Mouse (Mus musculus): ENCODE data around the gene Rnf34. TPM values are rescaled to one million over a fixed set of nuclear protein-coding genes. Genes with fewer than 3 reads are reported as not detected.

Gene Rnf34
- polyA plus RNA-seq (2015; fragmentation: Nextera tagmentation; extraction: Ambion mirVana) = 38.9 and 43.0 TPM in 2 replicates

DNA sequence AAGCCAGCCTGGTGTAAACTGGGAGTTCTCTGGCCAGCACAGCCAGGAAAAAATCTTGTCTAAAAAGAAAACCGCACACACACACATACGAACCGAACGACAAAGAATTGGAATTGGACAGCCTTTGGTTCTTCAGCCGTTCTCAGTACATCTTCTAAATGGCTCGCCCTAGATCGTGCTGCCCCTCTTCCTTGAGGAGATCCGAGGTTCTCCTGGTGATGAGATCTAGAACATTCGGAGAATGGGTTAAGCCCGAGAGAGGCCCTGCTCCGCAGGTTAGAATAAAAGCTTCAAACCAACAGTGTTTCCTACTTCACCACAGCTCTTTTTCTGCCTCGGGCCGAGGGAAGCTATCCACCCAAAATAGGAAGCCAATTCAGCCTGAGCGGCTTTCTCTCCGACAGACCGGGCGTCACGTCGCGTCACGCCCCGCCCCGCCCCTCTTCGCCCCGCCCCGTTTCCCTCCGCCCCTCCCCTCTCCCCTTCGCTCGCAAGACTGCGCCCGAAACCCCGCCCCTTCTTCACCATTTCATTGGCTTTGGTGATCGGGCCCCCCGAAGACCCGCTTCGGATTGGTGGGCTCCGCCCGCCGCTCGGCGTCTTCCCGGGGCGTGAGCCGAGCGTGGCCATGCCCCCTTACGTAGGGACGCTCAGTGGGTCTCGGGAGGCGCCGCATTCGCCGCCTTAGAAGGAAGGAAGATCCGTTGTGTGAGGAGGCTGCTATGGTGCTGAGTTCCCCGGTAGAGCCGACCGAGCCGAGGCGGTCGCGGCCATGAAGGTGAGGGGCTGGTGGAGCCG is at the start of gene Rnf34:
Rnf34 (plus strand) TSS at position 528 of the 798 bp plus-strand sequence.
- H3K27me3 ChIP-seq = no peaks in the 10 kb centered on the region
- peak within 1 kb of the TSS; percentile 98 for H3K9ac ChIP-seq
- H3K36me3 ChIP-seq = no peaks in the 10 kb centered on the region
- H3K4me3 ChIP-seq = peak within 1 kb of the TSS; percentile 93
- peaks cover 12% of the 10 kb centered on the region for H3K4me1 ChIP-seq
- H3K4me2 ChIP-seq = peak within 1 kb of the TSS; percentile 92
- no peaks in the 10 kb centered on the region for H3K9me3 ChIP-seq
- H3K27ac ChIP-seq = peak within 1 kb of the TSS; percentile 94
- under 1% methylated on average over 58 of the region's 61 CpGs for WGBS
- ATAC-seq (ENCODE audit: insufficient number of reproducible peaks, insufficient read depth, low FRiP score, low TSS enrichment, low read depth) = peak; percentile 99

DNA sequence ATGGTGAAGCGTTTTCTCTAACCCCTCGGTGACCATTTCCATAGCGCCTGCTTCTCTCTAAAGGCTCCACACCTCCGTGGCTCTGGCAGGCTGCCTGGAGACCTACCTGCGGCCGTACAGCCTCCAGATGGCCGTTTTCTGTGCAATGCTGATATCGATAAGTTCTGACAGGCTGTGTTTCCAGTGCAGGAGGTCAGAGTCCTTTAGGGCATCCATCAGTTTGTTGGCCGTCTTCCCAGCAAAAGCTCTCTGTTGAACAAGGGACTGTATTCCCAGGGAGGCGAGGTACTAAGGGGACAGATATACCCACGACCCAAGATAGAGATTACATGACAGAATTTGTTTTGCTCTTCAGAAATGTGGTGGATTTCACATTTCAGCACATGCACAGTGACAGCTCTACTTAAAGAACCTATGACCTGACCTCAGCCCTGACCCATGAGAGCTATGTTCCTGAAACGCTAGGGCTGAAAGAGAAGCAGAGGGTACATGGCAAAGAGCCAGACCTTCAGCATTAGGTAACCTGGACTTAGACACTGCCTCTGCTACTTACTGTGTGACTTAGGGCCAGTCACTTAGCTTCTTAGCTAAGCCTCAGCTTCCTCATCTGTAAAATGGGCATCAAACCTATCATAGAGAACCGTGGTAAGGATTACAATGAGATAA is 49.4 kb upstream of the Rnf34 start:
- WGBS = 81% methylated on average over 13 of the region's 13 CpGs
- H3K9me3 ChIP-seq = no peaks in the 10 kb centered on the region
- H3K27me3 ChIP-seq = no peaks in the 10 kb centered on the region
- no peak overlapping the region for H3K4me2 ChIP-seq
- no peak overlapping the region for H3K27ac ChIP-seq
- H3K4me1 ChIP-seq = peaks cover 25% of the 10 kb centered on the region
- peaks cover 91% of the 10 kb centered on the region for H3K36me3 ChIP-seq
- ATAC-seq (ENCODE audit: insufficient number of reproducible peaks, insufficient read depth, low FRiP score, low TSS enrichment, low read depth) = no peak
- H3K4me3 ChIP-seq = no peak overlapping the region
- H3K9ac ChIP-seq = no peak overlapping the region

DNA sequence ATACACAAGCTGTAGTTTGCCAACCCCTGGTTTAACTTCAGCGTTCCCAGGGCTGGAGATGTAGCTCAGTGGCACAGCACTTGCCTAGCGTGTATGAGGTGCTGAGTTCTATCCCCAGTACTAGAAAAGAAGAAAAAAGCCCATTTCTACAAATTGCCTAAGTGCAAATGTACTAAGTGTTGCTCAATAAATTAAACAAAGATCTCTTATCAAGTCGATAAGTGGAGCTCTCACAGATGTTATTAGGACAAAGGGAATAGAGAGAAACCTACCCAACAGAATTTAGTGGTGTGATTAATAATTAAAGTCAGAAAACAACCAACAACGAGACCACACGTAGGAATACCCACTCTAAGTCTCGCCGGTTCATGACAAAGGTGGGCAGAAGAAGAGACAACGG is 48.2 kb upstream of the Rnf34 start:
- Histone ChIP-seq H3K27me3 (no peaks in the 10 kb centered on the region), H3K9me3 (no peaks in the 10 kb centered on the region), H3K4me3 (no peak overlapping the region), H3K36me3 (peaks cover 94% of the 10 kb centered on the region), H3K9ac (no peak overlapping the region), H3K4me1 (peaks cover 25% of the 10 kb centered on the region), H3K4me2 (no peak overlapping the region), H3K27ac (no peak overlapping the region)
- WGBS = 95% methylated on average over 8 of the region's 8 CpGs
- no peak for ATAC-seq (ENCODE audit: insufficient number of reproducible peaks, insufficient read depth, low FRiP score, low TSS enrichment, low read depth)

DNA sequence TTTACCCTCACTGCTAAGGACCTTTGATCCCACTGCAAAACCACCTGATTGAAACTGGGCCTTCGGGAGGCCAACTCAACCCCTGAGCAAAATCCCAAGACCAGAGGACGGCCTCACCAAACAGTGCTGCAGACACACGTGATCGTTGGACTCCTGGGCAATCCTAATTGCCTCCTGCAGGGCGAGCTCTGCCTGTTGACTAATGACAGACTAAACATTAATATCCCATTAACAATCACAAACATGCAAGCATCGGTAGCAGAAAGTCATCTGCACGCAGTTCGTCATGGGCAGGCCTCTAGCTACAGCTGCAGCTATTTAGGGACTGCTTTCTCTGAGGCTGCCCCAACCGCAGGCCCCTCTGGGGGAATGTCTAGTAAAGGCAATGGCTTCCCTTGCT is 47.1 kb upstream of the Rnf34 start:
- H3K27ac ChIP-seq = 0 out of 2 replicates have a peak overlapping the region, but pooled peaks have one; percentile 16
- no peaks in the 10 kb centered on the region for H3K9me3 ChIP-seq
- H3K4me1 ChIP-seq = peaks cover 25% of the 10 kb centered on the region
- no peaks in the 10 kb centered on the region for H3K27me3 ChIP-seq
- no peak overlapping the region for H3K4me3 ChIP-seq
- ATAC-seq (ENCODE audit: insufficient number of reproducible peaks, insufficient read depth, low FRiP score, low TSS enrichment, low read depth) = no peak
- H3K4me2 ChIP-seq = no peak overlapping the region
- peaks cover 96% of the 10 kb centered on the region for H3K36me3 ChIP-seq
- no peak overlapping the region for H3K9ac ChIP-seq
- 50% methylated on average over 9 of the region's 9 CpGs for WGBS

DNA sequence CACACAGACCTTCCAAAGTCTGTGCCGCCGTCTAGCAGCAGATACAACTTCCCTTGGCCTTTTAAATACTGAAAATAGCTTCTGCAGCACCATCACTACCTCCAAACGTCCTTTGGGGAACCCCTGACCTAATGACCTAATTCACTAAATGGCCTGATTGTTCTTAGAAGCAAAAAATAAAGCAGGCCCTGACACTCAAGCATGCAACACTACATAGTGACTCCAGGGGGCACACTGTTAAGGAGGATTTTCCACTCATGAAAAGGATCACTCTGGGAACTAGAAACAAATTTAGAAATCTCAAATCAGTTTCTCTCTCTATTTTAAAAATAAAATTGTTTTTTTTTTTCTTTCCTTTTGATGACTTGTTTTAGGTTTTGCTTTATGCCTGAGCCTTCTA is 44.3 kb upstream of the Rnf34 start:
- no peaks in the 10 kb centered on the region for H3K27me3 ChIP-seq
- no peak overlapping the region for H3K27ac ChIP-seq
- peaks cover 7% of the 10 kb centered on the region for H3K4me1 ChIP-seq
- H3K4me2 ChIP-seq = no peak overlapping the region
- no peaks in the 10 kb centered on the region for H3K9me3 ChIP-seq
- no peak overlapping the region for H3K4me3 ChIP-seq
- no peak for ATAC-seq (ENCODE audit: insufficient number of reproducible peaks, insufficient read depth, low FRiP score, low TSS enrichment, low read depth)
- WGBS = 44% methylated on average over 3 of the region's 3 CpGs
- H3K36me3 ChIP-seq = peaks cover 91% of the 10 kb centered on the region
- no peak overlapping the region for H3K9ac ChIP-seq

DNA sequence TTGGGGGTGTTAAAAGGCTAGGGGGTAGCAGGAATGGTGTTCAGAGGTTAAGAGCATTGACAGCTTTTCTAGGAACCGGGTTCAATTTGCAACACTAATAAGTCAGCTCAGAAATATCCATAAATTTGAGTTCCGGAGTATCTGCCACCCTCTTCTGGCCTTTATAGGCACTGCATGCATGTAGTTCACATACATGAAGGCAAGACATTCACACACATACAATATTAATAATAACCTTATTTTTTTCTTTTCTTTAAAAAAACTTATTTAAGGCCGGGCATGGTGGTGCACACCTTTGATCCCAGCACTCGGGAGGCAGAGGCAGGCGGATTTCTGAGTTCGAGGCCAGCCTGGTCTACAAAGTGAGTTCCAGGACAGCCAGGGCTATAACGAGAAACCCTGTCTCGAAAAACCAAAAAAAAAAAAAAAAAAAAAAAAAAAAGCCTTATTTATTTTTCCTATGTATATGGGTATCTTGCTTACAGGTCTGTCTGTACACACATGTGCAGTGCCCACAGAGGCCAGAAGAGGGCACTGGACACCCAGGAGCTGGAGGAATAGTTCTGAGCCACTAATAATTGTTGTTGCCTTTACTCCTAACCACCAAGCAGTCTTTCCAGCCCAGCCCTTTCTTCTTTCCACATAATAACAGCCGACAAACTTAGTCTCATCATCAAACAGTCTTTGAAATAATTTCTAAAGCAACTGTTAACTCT is 38.3 kb upstream of the Rnf34 start:
- 88% methylated on average over 9 of the region's 9 CpGs for WGBS
- Histone ChIP-seq H3K9ac (no peak overlapping the region), H3K4me1 (no peaks in the 10 kb centered on the region), H3K4me3 (no peak overlapping the region), H3K27ac (no peak overlapping the region), H3K9me3 (no peaks in the 10 kb centered on the region), H3K4me2 (no peak overlapping the region), H3K36me3 (peaks cover 89% of the 10 kb centered on the region), H3K27me3 (no peaks in the 10 kb centered on the region)
- no peak for ATAC-seq (ENCODE audit: insufficient number of reproducible peaks, insufficient read depth, low FRiP score, low TSS enrichment, low read depth)

DNA sequence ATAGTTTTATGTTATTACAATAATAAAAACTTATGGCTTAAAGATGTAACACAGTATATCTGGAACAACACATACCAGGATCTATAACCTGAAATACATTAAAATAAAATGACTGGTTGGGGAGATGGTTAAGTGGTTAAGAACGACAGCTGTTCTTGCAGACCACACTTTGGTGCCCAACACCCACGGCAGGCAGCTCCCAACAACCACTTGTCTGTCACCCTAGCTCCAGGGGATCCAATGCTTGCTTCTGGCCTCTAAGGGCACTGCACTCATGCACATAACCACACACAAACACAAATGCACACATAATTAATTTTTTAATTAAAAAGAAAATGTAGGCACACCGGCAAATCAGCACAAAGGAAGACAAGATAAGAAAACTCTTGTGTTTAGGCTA is 37.1 kb upstream of the Rnf34 start:
- Histone ChIP-seq H3K4me3 (no peak overlapping the region), H3K4me1 (no peaks in the 10 kb centered on the region), H3K27me3 (no peaks in the 10 kb centered on the region), H3K9ac (no peak overlapping the region), H3K9me3 (no peaks in the 10 kb centered on the region), H3K36me3 (peaks cover 88% of the 10 kb centered on the region), H3K27ac (no peak overlapping the region), H3K4me2 (no peak overlapping the region)
- ATAC-seq (ENCODE audit: insufficient number of reproducible peaks, insufficient read depth, low FRiP score, low TSS enrichment, low read depth) = no peak
- WGBS = 81% methylated on average over 3 of the region's 3 CpGs

DNA sequence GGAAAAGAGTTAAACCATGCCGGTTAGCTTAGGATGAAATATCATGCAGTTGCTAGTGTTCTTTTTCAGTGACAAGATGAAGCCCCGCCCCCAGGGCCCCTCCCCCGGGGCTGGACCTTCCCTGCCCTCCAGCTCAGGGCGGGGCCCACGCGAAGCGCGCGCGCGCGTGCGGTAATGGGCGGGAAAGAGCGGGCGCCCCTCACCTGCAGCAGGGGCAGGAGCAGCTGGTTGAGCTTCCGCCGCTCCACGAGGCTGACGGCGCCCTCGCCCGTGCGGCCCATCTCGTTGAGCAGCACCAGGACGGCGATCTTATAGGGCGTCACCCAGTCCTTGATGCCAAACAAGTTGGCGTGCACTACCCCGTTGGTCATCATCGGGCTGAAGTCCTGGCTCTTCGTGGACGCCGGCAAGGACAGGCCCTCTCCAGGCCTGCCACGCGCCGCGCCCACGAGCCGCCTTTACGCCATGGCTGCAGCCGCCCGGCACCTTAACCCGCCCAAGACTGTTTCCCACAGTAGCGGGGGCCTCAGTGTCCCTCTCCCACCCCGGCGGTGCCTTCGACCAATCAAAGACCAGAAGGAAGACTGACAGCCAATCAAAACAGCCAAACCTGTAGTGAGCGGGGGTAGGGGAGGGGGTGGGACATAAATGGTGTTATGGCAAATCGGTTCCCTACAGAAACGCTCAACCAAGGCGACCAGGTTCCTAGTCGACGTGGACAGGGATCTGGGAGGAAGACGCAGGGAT is 28.9 kb upstream of the Rnf34 start, which contains the start of gene Anapc5:
Anapc5 (minus strand) TSS at position 563 of the 747 bp plus-strand sequence.
- H3K27me3 ChIP-seq = no peaks in the 10 kb centered on the region
- under 1% methylated on average over 55 of the region's 55 CpGs for WGBS
- peak within 1 kb of the TSS; percentile 95 for H3K27ac ChIP-seq
- peak within 1 kb of the TSS; percentile 62 for H3K4me2 ChIP-seq
- H3K4me3 ChIP-seq = peak within 1 kb of the TSS; percentile 61
- peaks cover 32% of the 10 kb centered on the region for H3K36me3 ChIP-seq
- ATAC-seq (ENCODE audit: insufficient number of reproducible peaks, insufficient read depth, low FRiP score, low TSS enrichment, low read depth) = peak; percentile 98
- H3K9me3 ChIP-seq = no peaks in the 10 kb centered on the region
- peaks cover 12% of the 10 kb centered on the region for H3K4me1 ChIP-seq
- H3K9ac ChIP-seq = peak within 1 kb of the TSS; percentile 81

DNA sequence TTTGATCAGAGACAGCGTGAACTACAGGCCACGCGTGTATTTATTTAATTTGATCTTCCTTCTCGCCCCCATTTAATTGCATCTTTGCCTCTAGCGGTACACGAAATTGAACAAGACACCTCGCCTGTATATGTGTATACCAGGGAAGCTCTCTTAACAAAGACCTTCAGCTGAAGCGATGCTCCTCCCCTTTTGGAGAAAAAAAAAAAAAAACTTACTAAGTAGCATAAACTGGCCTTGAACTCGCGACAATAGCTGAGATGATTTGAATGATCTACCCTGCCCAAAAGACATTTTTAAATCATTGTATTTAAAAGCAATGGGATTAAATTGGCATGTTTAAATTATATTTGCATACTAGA is 28.3 kb upstream of the Rnf34 start:
- Histone ChIP-seq H3K36me3 (peaks cover 27% of the 10 kb centered on the region), H3K4me3 (peak overlapping the region; percentile 61), H3K27me3 (no peaks in the 10 kb centered on the region), H3K9ac (peak overlapping the region; percentile 81), H3K9me3 (no peaks in the 10 kb centered on the region), H3K27ac (peak overlapping the region; percentile 95), H3K4me2 (peak overlapping the region; percentile 62), H3K4me1 (peaks cover 12% of the 10 kb centered on the region)
- ATAC-seq (ENCODE audit: insufficient number of reproducible peaks, insufficient read depth, low FRiP score, low TSS enrichment, low read depth) = peak; percentile 60
- WGBS = under 1% methylated on average over 10 of the region's 10 CpGs

DNA sequence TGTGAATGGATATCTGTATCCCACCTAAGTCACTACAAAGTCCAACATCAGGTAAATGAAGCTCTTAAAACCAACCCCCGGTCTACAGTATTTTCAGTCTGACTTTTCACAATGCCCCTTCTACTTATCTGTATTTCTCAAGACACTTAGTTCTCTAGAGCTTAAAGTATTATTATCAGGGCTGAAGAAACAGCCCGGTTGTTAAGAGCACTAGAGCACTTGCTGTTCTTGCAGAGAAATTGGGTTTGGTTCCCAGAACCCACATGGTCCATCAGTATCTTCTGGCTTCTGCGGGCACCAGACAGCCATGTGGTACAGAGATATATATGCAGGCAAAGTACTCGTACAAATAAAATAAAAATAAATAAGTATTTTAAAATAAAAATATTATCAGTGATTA is 27.4 kb upstream of the Rnf34 start:
- Histone ChIP-seq H3K9ac (no peak overlapping the region), H3K9me3 (no peaks in the 10 kb centered on the region), H3K4me3 (no peak overlapping the region), H3K4me2 (no peak overlapping the region), H3K4me1 (peaks cover 12% of the 10 kb centered on the region), H3K27ac (no peak overlapping the region), H3K27me3 (no peaks in the 10 kb centered on the region), H3K36me3 (peaks cover 19% of the 10 kb centered on the region)
- 93% methylated on average over 4 of the region's 4 CpGs for WGBS
- no peak for ATAC-seq (ENCODE audit: insufficient number of reproducible peaks, insufficient read depth, low FRiP score, low TSS enrichment, low read depth)

DNA sequence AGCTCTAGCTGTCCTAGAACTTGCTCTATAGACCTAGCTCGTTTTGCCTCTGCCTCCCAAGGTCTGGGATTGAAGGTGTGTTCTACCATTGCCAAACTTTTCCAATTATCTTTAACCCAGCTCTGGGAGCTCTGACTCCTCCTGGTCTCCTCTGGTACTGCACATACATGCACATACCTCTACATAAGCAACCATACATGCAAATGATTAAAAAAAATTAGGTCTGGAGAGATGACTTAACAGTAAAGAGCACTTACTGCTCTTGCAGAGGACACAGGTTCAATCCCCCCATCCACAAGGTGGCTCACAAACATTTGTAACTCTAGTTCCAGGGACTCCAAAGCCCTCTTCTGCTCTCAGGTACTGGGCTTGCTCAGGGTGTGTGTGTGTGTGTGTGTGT is 25.9 kb upstream of the Rnf34 start:
- Histone ChIP-seq H3K36me3 (peaks cover 4% of the 10 kb centered on the region; the same call in 1 of the 2 replicates), H3K9me3 (no peaks in the 10 kb centered on the region), H3K4me2 (no peak overlapping the region), H3K4me3 (no peak overlapping the region), H3K27ac (no peak overlapping the region), H3K27me3 (no peaks in the 10 kb centered on the region), H3K4me1 (peaks cover 12% of the 10 kb centered on the region), H3K9ac (no peak overlapping the region)
- no peak for ATAC-seq (ENCODE audit: insufficient number of reproducible peaks, insufficient read depth, low FRiP score, low TSS enrichment, low read depth)
- 65% methylated on average over 1 of the region's 1 CpGs for WGBS
